Mouse (Mus musculus) forebrain, embryonic 11.5 days (tissue): ENCODE measurements around the gene Pim1. TPM values are rescaled to one million over a fixed set of nuclear protein-coding genes. Genes with fewer than 3 reads are reported as not detected.

ENCODE experiments used
- ATAC-seq: fragments of 200-750 bp; cut with Nextera tagmentation; replicated peaks from 2 replicates; pipeline ENCODE4 v1.8.0; 2017; ENCODE audit warnings: moderate TSS enrichment; ENCODE audit not compliant: low FRiP score
- DNase-seq: peaks from one replicate; pipeline ENCODE4 v3.0.0-alpha.2; 2017; ENCODE audit warnings: low spot score
- H3K27ac ChIP-seq: fragments of 300-500 bp; sonication (generic); 2 replicates; pipeline ENCODE4 v1.5.1; 2014; ENCODE audit warnings: low read depth, low read length
- H3K27me3 ChIP-seq: fragments of 300-500 bp; sonication (generic); 2 replicates; pipeline ENCODE4 v1.6.1; 2014; ENCODE audit warnings: mild to moderate bottlenecking, low read length, mixed read lengths; ENCODE audit not compliant: control insufficient read depth, insufficient read depth
- H3K36me3 ChIP-seq: fragments of 300-500 bp; sonication (generic); 2 replicates; pipeline ENCODE4 v1.6.1; 2014; ENCODE audit warnings: mild to moderate bottlenecking, low read length, moderate library complexity, mixed read lengths; ENCODE audit not compliant: control insufficient read depth, insufficient read depth
- H3K4me1 ChIP-seq: fragments of 300-500 bp; sonication (generic); replicated peaks from 2 replicates; pipeline ENCODE4 v1.6.1; 2014; ENCODE audit warnings: low read length, mixed read lengths; ENCODE audit not compliant: control insufficient read depth, insufficient read depth
- H3K4me2 ChIP-seq: fragments of 300-500 bp; sonication (generic); 2 replicates; pipeline ENCODE4 v1.6.1; 2014; ENCODE audit warnings: low read depth, mild to moderate bottlenecking, low read length, moderate library complexity, mixed read lengths; ENCODE audit not compliant: severe bottlenecking
- H3K4me3 ChIP-seq: fragments of 300-500 bp; sonication (generic); 2 replicates; pipeline ENCODE4 v1.5.1; 2014; ENCODE audit warnings: low read depth, low read length
- H3K9ac ChIP-seq: fragments of 300-500 bp; sonication (generic); 2 replicates; pipeline ENCODE4 v1.6.1; 2014; ENCODE audit warnings: low read length
- H3K9me3 ChIP-seq: fragments of 300-500 bp; sonication (generic); 2 replicates; pipeline ENCODE4 v1.6.1; 2016; ENCODE audit warnings: low read length, mixed read lengths; ENCODE audit not compliant: control insufficient read depth
- WGBS: fragments of 180-500 bp; shearing (Covaris S2); extraction: QIAGEN DNeasy Blood & Tissue Kit; methylation state at CpG from one replicate; pipeline ENCODE4 v1.1.7; 2014; 5-methylcytosine and 5-hydroxymethylcytosine counted together
- polyA plus RNA-seq: library from polyadenylated mRNA; unstranded; fragments of >200 nt; fragmentation: Nextera tagmentation; extraction: Ambion mirVana; gene quantifications from 2 replicates; pipeline ENCODE4 v1.2.1, GENCODE M21; 2014

Pim1 gene
- polyA plus RNA-seq, 1 experiment from 2014 or later: 21.1 TPM

DNA sequence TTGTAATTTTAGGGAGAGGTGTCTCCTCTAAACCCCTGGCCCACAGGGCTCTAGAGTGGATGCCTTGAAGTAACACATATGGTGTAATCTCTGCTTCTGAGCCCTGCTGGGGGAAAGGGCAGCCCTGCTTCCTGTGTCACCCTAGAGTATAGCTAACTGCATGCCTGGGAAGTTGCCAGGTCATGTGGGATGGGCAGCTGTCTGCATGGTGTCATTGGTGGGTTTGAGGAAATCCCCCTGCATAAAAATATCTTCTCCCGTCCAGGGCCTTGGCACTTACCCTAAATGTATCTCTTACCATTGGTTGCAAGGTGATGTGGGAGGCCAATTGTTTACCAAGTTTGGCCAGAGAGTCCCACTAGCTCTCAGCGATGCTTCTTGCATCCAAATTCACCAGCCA, 16.5 kb upstream of the Pim1 start:
- Histone ChIP-seq H3K4me1 (no peaks in the 10 kb centered on the region), H3K4me2 (no peak overlapping the region), H3K27me3 (no peaks in the 10 kb centered on the region), H3K9me3 (no peaks in the 10 kb centered on the region), H3K36me3 (no peaks in the 10 kb centered on the region), H3K4me3 (no peak overlapping the region), H3K27ac (no peak overlapping the region), H3K9ac (no peak overlapping the region)
- DNase-seq: no peak
- WGBS: 86% methylated on average over 2 of the region's 2 CpGs
- ATAC-seq: no peak

DNA sequence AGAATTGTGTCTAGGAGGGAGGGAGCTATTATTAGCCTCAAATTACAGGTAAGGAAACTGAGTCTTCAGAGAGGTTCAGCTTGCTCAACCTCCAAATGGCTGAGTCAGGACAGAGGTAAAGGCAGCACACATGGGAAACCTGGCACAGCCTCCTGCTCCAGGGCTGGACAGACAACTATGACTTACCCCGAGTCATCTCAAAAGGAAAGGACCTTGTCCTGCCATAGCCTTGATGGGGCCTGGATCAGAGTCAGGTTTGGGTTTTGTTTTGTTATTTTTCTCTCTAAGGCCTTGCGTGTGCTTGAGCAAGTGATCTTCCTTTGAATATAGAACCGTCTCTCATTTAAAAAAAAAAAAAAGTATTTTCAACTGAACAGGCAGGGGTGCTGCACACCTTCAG, 15.4 kb upstream of the Pim1 start:
- ATAC-seq: no peak
- Histone ChIP-seq H3K9me3 (no peaks in the 10 kb centered on the region), H3K4me2 (no peak overlapping the region), H3K27ac (no peak overlapping the region), H3K4me1 (no peaks in the 10 kb centered on the region), H3K36me3 (no peaks in the 10 kb centered on the region), H3K4me3 (no peak overlapping the region), H3K27me3 (no peaks in the 10 kb centered on the region), H3K9ac (no peak overlapping the region)
- 92% methylated on average over 3 of the region's 3 CpGs for WGBS
- DNase-seq: no peak

DNA sequence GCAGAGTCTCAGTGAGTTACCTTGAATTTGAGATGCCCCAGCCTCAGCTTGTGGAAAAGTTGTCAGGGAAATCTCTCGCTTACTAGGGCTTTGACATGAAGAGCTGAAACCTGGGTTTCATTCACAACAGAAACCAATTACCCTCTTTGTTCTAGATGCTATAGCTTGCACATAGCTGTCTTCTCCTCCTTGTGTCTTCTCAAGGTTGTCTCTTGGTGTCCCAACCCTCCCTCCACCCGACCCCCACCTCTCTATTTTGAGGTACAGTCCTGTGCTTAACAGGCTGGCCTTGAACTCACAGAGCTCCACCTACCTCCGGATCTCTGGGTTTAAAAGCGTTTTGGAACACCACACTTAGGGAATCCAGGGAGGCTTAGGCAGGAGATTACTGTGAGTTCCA, 14.1 kb upstream of the Pim1 start:
- no peak for ATAC-seq
- no peaks in the 10 kb centered on the region for H3K4me1 ChIP-seq

DNA sequence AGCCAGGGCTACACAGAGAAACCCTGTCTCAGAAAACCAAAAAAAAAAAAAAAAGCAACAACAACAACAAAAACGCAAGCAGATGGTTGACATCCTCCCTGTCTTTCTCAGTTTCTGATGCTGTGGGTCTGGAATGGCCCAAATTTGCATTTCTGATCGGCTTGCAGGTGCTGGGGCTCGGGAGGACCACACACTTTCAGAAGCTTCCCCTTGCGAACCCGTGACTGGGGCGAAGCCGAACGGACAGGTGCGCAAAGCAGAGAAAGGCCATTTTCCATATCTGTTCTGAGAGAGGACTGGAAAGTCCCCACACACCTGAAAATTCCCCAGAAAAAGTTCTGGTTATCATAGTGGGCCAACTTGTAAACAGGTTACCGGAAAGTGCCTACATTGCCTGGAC, 13.2 kb upstream of the Pim1 start:
- Histone ChIP-seq H3K36me3 (no peaks in the 10 kb centered on the region), H3K27ac (no peak overlapping the region), H3K9ac (no peak overlapping the region), H3K4me3 (no peak overlapping the region), H3K4me2 (no peak overlapping the region), H3K27me3 (no peaks in the 10 kb centered on the region), H3K4me1 (no peaks in the 10 kb centered on the region), H3K9me3 (no peaks in the 10 kb centered on the region)
- DNase-seq: no peak
- ATAC-seq: no peak
- 89% methylated on average over 10 of the region's 10 CpGs for WGBS

More for the DNA sequence above, 14.1 kb upstream of the Pim1 start:
- no peak overlapping the region for H3K4me3 ChIP-seq
- H3K4me2 ChIP-seq: no peak overlapping the region
- H3K9ac ChIP-seq: no peak overlapping the region
- WGBS: 78% methylated on average over 4 of the region's 4 CpGs
- H3K27me3 ChIP-seq: no peaks in the 10 kb centered on the region
- DNase-seq: no peak
- no peaks in the 10 kb centered on the region for H3K36me3 ChIP-seq
- no peaks in the 10 kb centered on the region for H3K9me3 ChIP-seq
- H3K27ac ChIP-seq: no peak overlapping the region

GRCm38 (mm10) chr17:29478271-29478670, 12.3 kb upstream of the Pim1 start:
- Histone ChIP-seq H3K9me3 (no peaks in the 10 kb centered on the region), H3K4me2 (no peak overlapping the region), H3K4me3 (no peak overlapping the region), H3K9ac (no peak overlapping the region), H3K36me3 (no peaks in the 10 kb centered on the region), H3K4me1 (no peaks in the 10 kb centered on the region), H3K27me3 (no peaks in the 10 kb centered on the region), H3K27ac (no peak overlapping the region)
- ATAC-seq: no peak
- no peak for DNase-seq
- 92% methylated on average over 4 of the region's 4 CpGs for WGBS

DNA sequence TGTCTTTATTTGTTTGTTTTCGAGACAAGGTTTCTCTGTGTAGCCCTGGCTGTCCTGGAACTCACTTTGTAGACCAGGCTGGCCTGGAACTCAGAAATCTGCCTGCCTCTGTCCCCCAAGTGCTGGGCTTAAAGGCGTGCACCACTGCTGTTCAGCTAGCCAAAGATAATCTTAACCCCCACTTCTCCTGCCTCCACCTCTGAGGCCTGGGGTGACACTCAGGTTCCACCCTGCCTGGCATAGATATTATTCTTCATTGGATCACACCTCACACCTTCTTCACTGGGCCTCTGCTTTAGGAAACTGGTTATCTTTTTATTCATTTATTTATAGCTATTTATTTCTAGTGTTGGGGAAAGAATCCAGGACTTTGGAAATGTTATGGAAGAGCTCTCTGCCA, 10.3 kb upstream of the Pim1 start:
- no peak for ATAC-seq
- Histone ChIP-seq H3K4me1 (no peaks in the 10 kb centered on the region), H3K4me2 (no peak overlapping the region), H3K27me3 (no peaks in the 10 kb centered on the region), H3K9me3 (no peaks in the 10 kb centered on the region), H3K36me3 (no peaks in the 10 kb centered on the region), H3K4me3 (no peak overlapping the region), H3K27ac (no peak overlapping the region), H3K9ac (no peak overlapping the region)
- DNase-seq: no peak
- WGBS: 85% methylated on average over 2 of the region's 2 CpGs

DNA sequence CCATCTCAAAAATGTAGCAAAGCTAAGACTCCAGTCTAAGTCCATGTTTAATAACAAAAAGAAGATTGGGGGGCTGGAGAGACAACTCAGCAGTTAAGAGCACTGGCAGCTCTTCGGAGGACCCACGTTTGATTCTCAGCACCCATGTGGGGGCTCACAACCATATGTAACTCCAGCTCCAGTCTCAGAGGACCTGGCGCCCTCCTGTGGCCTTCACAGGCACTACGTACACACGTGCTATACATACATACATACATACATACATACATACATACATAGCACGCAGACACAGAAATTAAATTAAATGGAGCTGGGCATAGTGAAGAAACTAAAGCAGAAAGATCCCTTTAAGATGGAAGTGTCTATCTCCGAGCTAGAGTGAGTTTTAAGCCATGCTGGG, 7.9 kb upstream of the Pim1 start:
- H3K36me3 ChIP-seq: no peaks in the 10 kb centered on the region
- no peaks in the 10 kb centered on the region for H3K27me3 ChIP-seq
- ATAC-seq (no peak), DNase-seq (no peak)
- H3K4me3 ChIP-seq: no peak overlapping the region
- WGBS: 89% methylated on average over 7 of the region's 7 CpGs
- H3K27ac ChIP-seq: no peak overlapping the region
- no peaks in the 10 kb centered on the region for H3K4me1 ChIP-seq
- H3K9ac ChIP-seq: no peak overlapping the region
- no peaks in the 10 kb centered on the region for H3K9me3 ChIP-seq
- H3K4me2 ChIP-seq: no peak overlapping the region

GRCm38 (mm10) chr17:29483282-29483681, 7.3 kb upstream of the Pim1 start:
- H3K4me1 ChIP-seq: no peaks in the 10 kb centered on the region
- H3K27ac ChIP-seq: no peak overlapping the region
- no peak overlapping the region for H3K4me3 ChIP-seq
- no peaks in the 10 kb centered on the region for H3K27me3 ChIP-seq
- no peak overlapping the region for H3K4me2 ChIP-seq
- H3K9me3 ChIP-seq: no peaks in the 10 kb centered on the region
- ATAC-seq (no peak), DNase-seq (no peak)
- H3K36me3 ChIP-seq: no peaks in the 10 kb centered on the region
- WGBS: 96% methylated on average over 2 of the region's 2 CpGs
- no peak overlapping the region for H3K9ac ChIP-seq

- 92% methylated on average over 2 of the region's 2 CpGs for WGBS
- H3K4me3 ChIP-seq: no peak overlapping the region
- ATAC-seq: no peak
- no peaks in the 10 kb centered on the region for H3K36me3 ChIP-seq
- no peaks in the 10 kb centered on the region for H3K9me3 ChIP-seq
- H3K9ac ChIP-seq: no peak overlapping the region
- no peak for DNase-seq
- no peak overlapping the region for H3K4me2 ChIP-seq
- H3K27ac ChIP-seq: no peak overlapping the region
- H3K27me3 ChIP-seq: no peaks in the 10 kb centered on the region; the same call in 1 of the 2 replicates
- peaks cover 5% of the 10 kb centered on the region; the same call in 1 of the 2 replicates for H3K4me1 ChIP-seq
Observed at GRCm38 (mm10) chr17:29484431-29484830, 6.1 kb upstream of the Pim1 start.
